Mouse (Mus musculus): ENCODE data around the gene Tceal1. TPM values are rescaled to one million over a fixed set of nuclear protein-coding genes. Genes with fewer than 3 reads are reported as not detected.

The Tceal1 gene
- polyA plus RNA-seq (2012; rRNA removed; ENCODE audit: low replicate concordance): 0.69 and 1.1 TPM in 2 replicates

DNA sequence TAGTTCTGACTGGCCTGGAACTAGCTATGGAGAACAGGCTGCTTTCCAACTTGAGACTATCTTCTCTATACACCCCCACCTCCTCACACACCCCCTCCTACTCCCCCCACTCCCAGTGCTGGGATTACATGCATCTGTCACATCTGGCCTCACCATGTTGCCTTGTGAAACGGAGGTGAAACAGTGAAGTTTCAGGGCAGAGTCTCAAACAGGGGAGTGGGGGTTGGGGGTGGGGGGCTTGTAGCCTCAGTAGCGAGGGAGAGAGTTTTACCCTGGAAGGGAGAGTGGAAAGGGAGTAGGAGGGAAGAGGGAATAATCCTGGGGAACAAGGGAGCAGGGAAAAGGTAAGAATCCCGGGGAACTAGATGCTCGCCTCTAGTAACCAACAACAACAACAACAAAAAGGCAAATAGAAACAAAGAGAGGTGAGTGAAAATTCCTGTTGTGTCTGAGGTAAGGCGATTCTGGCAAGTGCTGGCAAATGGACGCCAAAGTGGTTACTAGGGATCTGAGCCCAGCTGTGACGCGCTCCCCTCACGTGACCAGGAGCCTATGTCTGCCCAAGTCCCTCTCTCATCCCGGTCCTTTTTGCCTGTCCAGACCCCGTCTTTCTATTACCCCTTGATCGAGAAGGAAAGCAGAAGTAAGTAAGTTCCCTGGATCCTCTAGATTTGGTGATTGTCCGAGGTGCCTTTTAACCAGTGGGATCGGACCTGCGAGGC lies at the start of gene Tceal1:
Gene Tceal1, plus strand, starts transcription at position 537 of the 722 bp plus-strand sequence.

DNA sequence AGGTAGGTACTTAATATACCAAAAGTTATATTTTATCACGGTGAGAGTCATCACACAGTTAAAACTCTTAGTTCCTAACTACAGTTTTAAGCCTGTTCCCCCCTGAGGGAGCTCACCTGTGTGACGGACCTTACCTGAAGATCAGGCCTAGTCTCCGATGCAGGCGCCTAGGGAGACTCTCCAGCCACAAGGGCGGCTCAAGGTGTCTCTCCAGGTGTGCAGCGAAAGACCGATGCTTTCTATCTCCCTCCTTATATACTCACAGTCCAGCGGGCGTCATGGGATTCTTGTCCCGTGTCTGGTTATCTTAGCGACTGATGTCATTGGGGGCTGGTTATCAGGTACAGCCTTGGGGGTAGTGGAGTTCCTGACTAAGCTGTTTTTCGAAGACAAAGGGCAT lies 35.7 kb downstream of the Tceal1 start, which contains the start of gene Morf4l2:
Gene Morf4l2, minus strand, starts transcription at position 232 of the 400 bp plus-strand sequence.

Other genes starting within 250 kb of the Tceal1 start
- not detected in 2 replicates for gene Kir3dl1, start 190.0 kb upstream of the Tceal1 start, polyA plus RNA-seq (2012; rRNA removed; ENCODE audit: low replicate concordance)
- not detected in 2 replicates for gene Kir3dl2, start 163.9 kb upstream of the Tceal1 start, polyA plus RNA-seq (2012; rRNA removed; ENCODE audit: low replicate concordance)
- gene Tceal3, start 117.1 kb upstream of the Tceal1 start, polyA plus RNA-seq (2012; rRNA removed; ENCODE audit: low replicate concordance): 0.85 and 0.99 TPM in 2 replicates
- 16.8 and 46.6 TPM in 2 replicates for gene Morf4l2, start 35.7 kb downstream of the Tceal1 start, polyA plus RNA-seq (2012; rRNA removed; ENCODE audit: low replicate concordance)
- gene Glra4, start 72.2 kb downstream of the Tceal1 start, polyA plus RNA-seq (2012; rRNA removed; ENCODE audit: low replicate concordance): not detected in 2 replicates
- gene Plp1, start 114.7 kb downstream of the Tceal1 start, polyA plus RNA-seq (2012; rRNA removed; ENCODE audit: low replicate concordance): 5.7 and 17.4 TPM in 2 replicates
- 0.08 and 0.14 TPM in 2 replicates for gene Rab9b, start 160.8 kb downstream of the Tceal1 start, polyA plus RNA-seq (2012; rRNA removed; ENCODE audit: low replicate concordance)
- gene H2bfm, start 219.3 kb downstream of the Tceal1 start, polyA plus RNA-seq (2012; rRNA removed; ENCODE audit: low replicate concordance): not detected in 2 replicates

Measured in mammary gland, adult 2 months (tissue).